Mouse (Mus musculus): ENCODE results near the gene Nup54.

GRCm38 (mm10) chr5:92424126-92424525 lies 10.9 kb downstream of the Nup54 start:
- TF ChIP-seq CTCF (IDR thresholded peaks at IDR 0.05; ENCODE audit: control insufficient read depth, insufficient read depth, insufficient read length) (no peak), MAX (IDR thresholded peaks at IDR 0.05) (no peak), USF1 (IDR thresholded peaks at IDR 0.05; ENCODE audit: low read depth) (no peak), MYOD1 (IDR thresholded peaks at IDR 0.05; ENCODE audit: control insufficient read depth, insufficient read length, low read depth) (no peak), CEBPB (IDR thresholded peaks at IDR 0.05; ENCODE audit: low read depth) (no peak)
